Mouse (Mus musculus) CH12.LX (cell line): ENCODE data around the gene Trappc3. TPM values are rescaled to one million over a fixed set of nuclear protein-coding genes. Genes with fewer than 3 reads are reported as not detected.

ENCODE experiments used
- DNase-seq: peaks from one replicate; pipeline ENCODE4 v3.0.0-alpha.2; 2013; ENCODE audit errors: extremely low read depth
- H3K27ac ChIP-seq: 2 replicates; pipeline ENCODE4 v1.5.1; 2012; ENCODE audit warnings: low read depth, mild to moderate bottlenecking, control low read depth, moderate library complexity; ENCODE audit not compliant: insufficient read depth
- H3K27me3 ChIP-seq: replicated peaks from 2 replicates; pipeline ENCODE3; 2012; ENCODE audit warnings: inconsistent platforms
- H3K36me3 ChIP-seq, 2 experiments: replicated peaks in 1 of 2; 2 replicates each; pipeline versions ENCODE3 to v1.6.1; 2012; ENCODE audit warnings: inconsistent platforms in 1 of 2, low read length in 1 of 2, mild to moderate bottlenecking in 1 of 2, mixed read lengths in 1 of 2, moderate library complexity in 1 of 2; ENCODE audit not compliant: control insufficient read depth in 1 of 2, insufficient read depth in 1 of 2
- H3K4me1 ChIP-seq, 2 experiments: 2 replicates each; pipeline ENCODE4 v1.6.1; 2012; ENCODE audit warnings: inconsistent platforms in 1 of 2, moderate library complexity in 1 of 2; ENCODE audit not compliant: insufficient read depth in 2 of 2, control insufficient read depth in 1 of 2
- H3K4me2 ChIP-seq: 2 replicates; pipeline ENCODE4 v1.6.1; 2012; ENCODE audit warnings: low read depth, mild to moderate bottlenecking, control low read depth; ENCODE audit not compliant: poor library complexity, insufficient read depth, severe bottlenecking
- H3K4me3 ChIP-seq, 3 experiments: fragments of 150-350 bp in 1 of 3; sonication (generic) in 1 of 3; replicated peaks in 1 of 3; 2 replicates each; pipeline versions ENCODE3 to v1.5.1; 2011 to 2012; ENCODE audit warnings: low read depth in 2 of 3, low read length in 2 of 3, mild to moderate bottlenecking in 2 of 3, moderate library complexity in 2 of 3, control low read depth in 1 of 3, improper control_type of control experiment in 1 of 3, inconsistent platforms in 1 of 3, mixed read lengths in 1 of 3; ENCODE audit not compliant: poor library complexity in 1 of 3
- H3K79me2 ChIP-seq: replicated peaks from 2 replicates; pipeline ENCODE4 v1.6.1; 2012; ENCODE audit warnings: mild to moderate bottlenecking, moderate library complexity; ENCODE audit not compliant: control insufficient read depth, poor library complexity, insufficient read depth, severe bottlenecking; ENCODE audit errors: extremely low read depth
- H3K9ac ChIP-seq: 2 replicates; pipeline ENCODE4 v1.6.1; 2012; ENCODE audit warnings: low read depth, mild to moderate bottlenecking, control low read depth, moderate library complexity; ENCODE audit not compliant: insufficient read depth
- H3K9me3 ChIP-seq: replicated peaks from 2 replicates; pipeline ENCODE3; 2012; ENCODE audit warnings: low read length, inconsistent platforms, mixed read lengths
- BHLHE40 ChIP-seq: IDR thresholded peaks from 2 replicates; pipeline ENCODE4 v1.6.1; 2011; ENCODE audit warnings: mild to moderate bottlenecking, low read depth, low read length, improper control_type of control experiment
- CHD1 ChIP-seq: IDR thresholded peaks from 2 replicates; pipeline ENCODE4 v1.6.1; 2012; ENCODE audit warnings: low read depth, low read length, improper control_type of control experiment, inconsistent platforms
- CTCF ChIP-seq, 2 experiments: IDR thresholded peaks in 1 of 2; conservative IDR thresholded peaks in 1 of 2; 2 replicates each; pipeline ENCODE4 v1.5.1; 2011 to 2012; ENCODE audit warnings: low read depth in 2 of 2, low read length in 2 of 2, improper control_type of control experiment in 1 of 2, inconsistent platforms in 1 of 2, mild to moderate bottlenecking in 1 of 2, moderate library complexity in 1 of 2
- ELF1 ChIP-seq: IDR thresholded peaks from 2 replicates; pipeline ENCODE4 v1.6.1; 2014; ENCODE audit warnings: low read depth, mild to moderate bottlenecking, inconsistent platforms, low read length, improper control_type of control experiment
- EP300 ChIP-seq: IDR thresholded peaks from 2 replicates; pipeline ENCODE4 v1.6.1; 2011; ENCODE audit warnings: low read length, improper control_type of control experiment
- ETS1 ChIP-seq: conservative IDR thresholded peaks from 2 replicates; pipeline ENCODE4 v1.6.1; 2012; ENCODE audit warnings: low read depth, mild to moderate bottlenecking, inconsistent platforms, low read length, improper control_type of control experiment, moderate library complexity
- GABPA ChIP-seq: IDR thresholded peaks from 2 replicates; pipeline ENCODE4 v1.6.1; 2012; ENCODE audit warnings: low read depth, low read length, improper control_type of control experiment, inconsistent platforms; ENCODE audit not compliant: insufficient replicate concordance
- HCFC1 ChIP-seq: IDR thresholded peaks from 2 replicates; pipeline ENCODE4 v1.6.1; 2012; ENCODE audit warnings: low read depth, mild to moderate bottlenecking, inconsistent platforms, low read length, improper control_type of control experiment
- IRF4 ChIP-seq: IDR thresholded peaks from 2 replicates; pipeline ENCODE4 v1.6.1; 2014; ENCODE audit warnings: low read depth, mild to moderate bottlenecking, inconsistent platforms, low read length, improper control_type of control experiment
- MXI1 ChIP-seq: IDR thresholded peaks from 2 replicates; pipeline ENCODE4 v1.6.1; 2011; ENCODE audit warnings: mild to moderate bottlenecking, low read depth, low read length, improper control_type of control experiment
- NRF1 ChIP-seq: IDR thresholded peaks from 2 replicates; pipeline ENCODE4 v1.6.1; 2014; ENCODE audit warnings: low read depth, mild to moderate bottlenecking, inconsistent platforms, low read length, improper control_type of control experiment, moderate library complexity
- PAX5 ChIP-seq: IDR thresholded peaks from 2 replicates; pipeline ENCODE4 v1.6.1; 2012; ENCODE audit warnings: low read length, inconsistent platforms, mixed read lengths
- POLR2A ChIP-seq: IDR thresholded peaks from 2 replicates; pipeline ENCODE4 v1.6.1; 2011; ENCODE audit warnings: low read depth, mild to moderate bottlenecking, improper control_type of control experiment, low read length
- RAD21 ChIP-seq: IDR thresholded peaks from 2 replicates; pipeline ENCODE4 v1.6.1; 2011; ENCODE audit warnings: low read depth, mild to moderate bottlenecking, low read length, improper control_type of control experiment, moderate library complexity
- SIN3A ChIP-seq: IDR thresholded peaks from 2 replicates; pipeline ENCODE4 v1.6.1; 2012; ENCODE audit warnings: low read length, improper control_type of control experiment, inconsistent platforms
- SMC3 ChIP-seq: IDR thresholded peaks from 2 replicates; pipeline ENCODE4 v1.6.1; 2011; ENCODE audit warnings: low read depth, low read length, improper control_type of control experiment
- TBP ChIP-seq: conservative IDR thresholded peaks from 2 replicates; pipeline ENCODE4 v1.6.1; 2011; ENCODE audit warnings: low read depth, low read length, improper control_type of control experiment
- TCF12 ChIP-seq: IDR thresholded peaks from 2 replicates; pipeline ENCODE4 v1.6.1; 2014; ENCODE audit warnings: low read depth, mild to moderate bottlenecking, inconsistent platforms, low read length, improper control_type of control experiment
- UBTF ChIP-seq: IDR thresholded peaks from 2 replicates; pipeline ENCODE4 v1.6.1; 2012; ENCODE audit warnings: low read depth, mild to moderate bottlenecking, inconsistent platforms, low read length, improper control_type of control experiment, moderate library complexity
- ZC3H11A ChIP-seq: IDR thresholded peaks from 2 replicates; pipeline ENCODE4 v1.6.1; 2012; ENCODE audit warnings: low read depth, mild to moderate bottlenecking, inconsistent platforms, low read length, improper control_type of control experiment
- ZMIZ1 ChIP-seq: IDR thresholded peaks from 2 replicates; pipeline ENCODE4 v1.6.1; 2012; ENCODE audit warnings: low read depth, mild to moderate bottlenecking, inconsistent platforms, low read length, improper control_type of control experiment
- dilution Hi-C: fragments of 300-500 bp; cut with MboI; formaldehyde crosslinking; loops from 2 replicates; pipeline ENCODE4 v1.14.3; 2020; ENCODE audit warnings: low sequenced_read_pairs; ENCODE audit not compliant: extremely low pct_unique_long_range_greater_than_20kb, extremely low pct_ligation_motif_present
- in situ Hi-C: fragments of 300-500 bp; cut with MboI; formaldehyde crosslinking; loops from 3 replicates; pipeline ENCODE4 v1.14.3; 2019; ENCODE audit warnings: low sequenced_read_pairs, low pct_ligation_motif_present, low pct_unique_long_range_greater_than_20kb, mixed read lengths
- polyA plus RNA-seq: library from polyadenylated mRNA; unstranded; fragments of >175 nt; gene quantifications from 2 replicates; pipeline ENCODE4 v1.2.1, GENCODE M21; 2012; ENCODE audit warnings: low read depth; ENCODE audit not compliant: insufficient read length
- total RNA-seq, 2 experiments: library from RNA; depleted of rRNA; stranded (reverse); fragments of 300-350 nt in 1 of 2; fragments of >200 nt in 1 of 2; gene quantifications; 2 replicates each; pipeline ENCODE4 v1.2.3; 2012 to 2014

Gene Trappc3
- total and polyA plus RNA-seq, 3 experiments = 72.7 to 94.8 (median 74.1) TPM

GRCm38 (mm10) chr4:126288085-126288666 is 26.1 kb downstream of the Trappc3 start:
- no peak overlapping the region for H3K4me3 ChIP-seq
- TF ChIP-seq SIN3A = no peak
- no peak for TF ChIP-seq SMC3
- no peak for TF ChIP-seq TCF12
- TF ChIP-seq RAD21 = no peak
- no peak for TF ChIP-seq CTCF (conservative IDR thresholded peaks at IDR 0.05 in 1 of 2, IDR thresholded peaks at IDR 0.05 in 1 of 2; ENCODE audit: low read depth in 2 of 2, low read length in 2 of 2)
- TF ChIP-seq HCFC1 = no peak
- TF ChIP-seq EP300 = no peak
- no peak for TF ChIP-seq MXI1
- no peak for TF ChIP-seq GABPA
- TF ChIP-seq POLR2A = no peak
- TF ChIP-seq CHD1 = no peak
- TF ChIP-seq ZMIZ1 = no peak
- no peak for TF ChIP-seq NRF1
- TF ChIP-seq UBTF = no peak
- no peak for TF ChIP-seq PAX5
- no peak for TF ChIP-seq TBP
- TF ChIP-seq ETS1 = no peak
- peaks cover 0 to 8% of the 10 kb centered on the region in 2 experiments; a peak in 1 of 4 replicates for H3K4me1 ChIP-seq
- peaks cover 20% of the 10 kb centered on the region for H3K27me3 ChIP-seq
- H3K27ac ChIP-seq = no peak overlapping the region
- no peaks in the 10 kb centered on the region for H3K79me2 ChIP-seq
- no peak overlapping the region for H3K4me2 ChIP-seq
- no peak overlapping the region for H3K9ac ChIP-seq
- H3K36me3 ChIP-seq = no peaks in the 10 kb centered on the region
- DNase-seq = no peak
- H3K9me3 ChIP-seq = no peaks in the 10 kb centered on the region
- dilution Hi-C loops (no loop called here), in situ Hi-C loops (no loop called here)

DNA sequence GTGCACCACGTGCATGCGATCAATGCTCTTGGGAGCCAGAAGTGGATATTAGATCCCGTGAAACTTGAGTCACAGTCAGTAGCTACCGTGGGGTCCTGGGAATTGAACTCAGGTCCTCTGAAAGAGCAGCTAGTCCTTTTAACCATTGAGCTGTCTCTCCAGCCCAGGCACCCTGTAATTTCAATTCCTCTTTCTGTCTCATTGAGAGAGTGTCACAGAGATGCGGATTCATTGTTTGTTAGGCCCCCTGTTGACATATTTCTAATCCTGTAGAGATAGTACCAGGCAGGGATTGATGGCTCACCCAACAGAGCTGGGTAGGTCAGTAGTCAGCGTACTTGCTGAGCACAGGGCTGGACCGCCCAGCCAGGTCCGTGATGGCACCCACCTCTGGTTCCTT is 28.2 kb downstream of the Trappc3 start:
- DNase-seq = peak; percentile 23
- no peaks in the 10 kb centered on the region for H3K79me2 ChIP-seq
- TF ChIP-seq ELF1 = no peak
- TF ChIP-seq ZC3H11A = no peak
- TF ChIP-seq ZMIZ1 = no peak
- no peak for TF ChIP-seq ETS1
- peak; percentile 56; the same call in 1 of the 2 replicates for TF ChIP-seq IRF4
- no peak for TF ChIP-seq BHLHE40
- TF ChIP-seq, all 38 proteins: peak for 1
- H3K27ac ChIP-seq = no peak overlapping the region
- peaks cover 0 to 12% of the 10 kb centered on the region in 2 experiments; a peak in 2 of 4 replicates for H3K4me1 ChIP-seq
- H3K36me3 ChIP-seq = no peaks in the 10 kb centered on the region
- in situ Hi-C loops (no loop called here), dilution Hi-C loops (no loop called here)
- no peaks in the 10 kb centered on the region for H3K9me3 ChIP-seq
- H3K4me3 ChIP-seq = no peak overlapping the region
- H3K9ac ChIP-seq = no peak overlapping the region
- H3K4me2 ChIP-seq = no peak overlapping the region
- peaks cover 22% of the 10 kb centered on the region for H3K27me3 ChIP-seq
